Mouse (Mus musculus): ENCODE measurements around the gene Kbtbd4.

Gene Kbtbd4

DNA sequence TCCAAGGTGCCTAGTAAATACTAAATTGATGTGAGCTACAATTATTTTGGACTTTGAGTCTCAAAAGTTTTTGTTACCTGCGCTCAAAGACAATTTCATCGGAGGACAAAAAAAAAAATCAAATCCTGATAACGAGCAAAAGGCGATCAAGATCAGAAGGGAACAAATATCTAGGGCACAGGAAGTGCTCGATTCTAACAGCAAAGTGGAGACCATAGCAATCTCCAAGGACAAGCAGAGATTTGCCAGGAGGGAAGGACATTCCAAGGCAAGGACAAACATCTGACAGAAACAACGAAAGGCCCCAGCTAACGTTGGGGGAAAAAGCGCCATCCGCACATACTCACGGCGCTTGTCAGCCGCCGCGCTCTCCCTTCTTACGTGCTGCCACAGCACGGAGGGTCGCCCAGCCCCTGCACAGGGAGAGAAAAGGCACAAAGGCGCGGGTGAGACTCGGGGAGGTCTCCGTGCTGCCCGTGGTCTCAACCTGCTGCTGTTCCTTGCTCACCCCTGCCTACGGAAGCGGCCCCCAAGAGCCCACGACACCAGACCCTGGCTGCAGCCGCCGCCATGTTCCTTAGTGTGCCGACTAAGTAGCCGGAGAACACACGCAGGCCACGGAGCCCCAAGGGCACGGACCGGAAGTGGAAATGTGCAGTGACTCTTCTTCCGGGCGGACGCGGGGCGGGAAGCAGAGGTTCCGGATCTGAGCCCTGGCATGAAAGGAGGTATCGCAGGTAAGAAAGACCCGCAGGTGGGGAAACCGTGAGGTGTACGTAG is at the start of gene Kbtbd4, which contains the start of gene Ndufs3:
Kbtbd4 (plus strand) TSS at position 665 of the 780 bp plus-strand sequence.
Ndufs3 (minus strand) TSS at position 752 of the 780 bp plus-strand sequence.
- in situ Hi-C loops (cut with MboI; ENCODE audit: low pct_unique_long_range_greater_than_20kb in 1 of 2, low sequenced_read_pairs in 2 of 2, unreplicated experiment in 1 of 2), result no loop called here

DNA sequence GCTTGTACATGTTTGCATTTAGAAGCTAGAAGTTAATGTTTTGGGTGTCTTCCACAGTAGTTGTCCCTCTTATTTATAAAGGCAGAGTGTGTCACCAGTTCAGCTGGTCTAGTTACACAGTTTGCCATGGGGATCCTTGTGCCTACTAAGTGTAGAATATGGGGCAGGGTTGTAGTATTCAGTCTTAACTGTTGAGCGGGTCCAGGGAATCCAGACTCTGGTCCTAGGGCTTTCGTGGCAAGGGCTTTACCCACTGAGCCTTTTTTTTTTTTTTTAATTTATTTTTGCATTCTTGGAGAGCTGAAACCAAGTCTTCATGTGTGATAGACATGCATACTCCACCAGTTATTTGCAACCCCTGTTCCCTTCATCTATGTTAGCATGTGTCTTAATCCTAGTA is 43.1 kb upstream of the Kbtbd4 start:
- in situ Hi-C loops (cut with MboI; ENCODE audit: low pct_unique_long_range_greater_than_20kb in 1 of 2, low sequenced_read_pairs in 2 of 2, unreplicated experiment in 1 of 2), result no loop called here

GRCm38 (mm10) chr2:90864184-90864583 is 40.4 kb upstream of the Kbtbd4 start:
- in situ Hi-C loops (cut with MboI; ENCODE audit: low pct_unique_long_range_greater_than_20kb in 1 of 2, low sequenced_read_pairs in 2 of 2, unreplicated experiment in 1 of 2), result no loop called here

DNA sequence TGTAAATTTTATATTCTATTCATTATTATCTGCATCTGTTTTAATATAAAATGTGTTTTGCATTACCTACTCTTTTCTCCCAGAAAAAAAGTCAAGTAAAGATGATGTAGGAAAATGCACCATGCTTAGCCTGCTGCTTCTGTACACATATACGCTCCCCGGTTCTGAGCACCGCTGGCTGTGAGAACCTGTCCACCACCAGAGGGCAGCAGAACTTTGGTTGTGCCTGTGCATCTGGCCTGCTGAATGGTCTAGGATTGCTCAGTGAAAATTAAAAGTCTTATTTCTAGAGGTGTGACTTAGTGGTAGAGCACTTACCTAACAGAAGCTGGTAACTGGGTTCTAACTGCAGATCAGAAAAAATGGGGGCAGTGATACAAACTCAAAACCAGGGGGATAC is 38.0 kb upstream of the Kbtbd4 start:
- in situ Hi-C loops (cut with MboI; ENCODE audit: low pct_unique_long_range_greater_than_20kb in 1 of 2, low sequenced_read_pairs in 2 of 2, unreplicated experiment in 1 of 2), result no loop called here

DNA sequence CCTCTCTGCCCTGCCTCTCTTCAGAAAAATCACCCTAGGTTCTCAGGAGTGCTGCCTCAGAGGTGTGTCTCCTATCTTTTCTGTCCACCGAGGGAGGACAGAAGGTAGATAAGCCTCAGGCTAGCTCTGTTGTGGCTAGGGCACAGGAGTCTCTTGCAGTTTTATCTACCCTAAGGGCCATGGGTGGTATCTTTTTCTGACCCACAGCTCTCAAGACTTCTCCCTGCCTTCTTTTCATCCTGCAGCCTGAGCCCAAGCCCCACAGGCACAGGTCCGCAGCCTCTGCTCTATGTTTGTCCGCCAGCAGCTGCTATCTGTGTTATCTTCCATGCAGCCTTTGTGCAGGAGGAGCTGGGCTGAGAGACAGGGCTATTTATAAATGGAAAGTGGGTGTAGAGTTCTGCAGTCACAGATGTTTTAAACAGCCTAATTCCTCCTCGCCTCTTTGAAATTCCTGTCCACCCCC is 34.4 kb upstream of the Kbtbd4 start:
- in situ Hi-C loops (cut with MboI; ENCODE audit: low pct_unique_long_range_greater_than_20kb in 1 of 2, low sequenced_read_pairs in 2 of 2, unreplicated experiment in 1 of 2), result no loop called here

- in situ Hi-C loops (cut with MboI; ENCODE audit: low pct_unique_long_range_greater_than_20kb in 1 of 2, low sequenced_read_pairs in 2 of 2, unreplicated experiment in 1 of 2), result no loop called here
These were observed 33.2 kb upstream of the Kbtbd4 start for GRCm38 (mm10) chr2:90871180-90871961.

DNA sequence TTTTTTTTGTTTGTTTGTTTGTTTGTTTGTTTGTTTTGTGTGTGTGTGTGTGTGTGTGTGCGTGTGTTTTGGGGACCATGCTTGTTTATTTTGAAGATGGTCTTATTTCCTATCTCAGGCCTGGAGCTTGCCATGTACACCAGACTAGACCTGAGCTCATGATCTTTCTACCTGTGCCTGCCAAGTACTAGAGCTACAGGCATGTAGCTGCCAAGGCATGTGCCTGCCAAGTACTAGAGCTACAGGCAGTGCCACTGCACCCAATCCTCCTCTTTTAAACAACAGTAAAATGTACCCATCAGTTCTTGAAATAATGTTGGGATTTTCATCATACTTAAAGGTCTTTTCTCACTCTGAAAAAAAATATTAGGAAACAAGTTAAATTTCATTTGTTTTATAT is 30.5 kb upstream of the Kbtbd4 start:
- in situ Hi-C loops (cut with MboI; ENCODE audit: low pct_unique_long_range_greater_than_20kb in 1 of 2, low sequenced_read_pairs in 2 of 2, unreplicated experiment in 1 of 2), result no loop called here

DNA sequence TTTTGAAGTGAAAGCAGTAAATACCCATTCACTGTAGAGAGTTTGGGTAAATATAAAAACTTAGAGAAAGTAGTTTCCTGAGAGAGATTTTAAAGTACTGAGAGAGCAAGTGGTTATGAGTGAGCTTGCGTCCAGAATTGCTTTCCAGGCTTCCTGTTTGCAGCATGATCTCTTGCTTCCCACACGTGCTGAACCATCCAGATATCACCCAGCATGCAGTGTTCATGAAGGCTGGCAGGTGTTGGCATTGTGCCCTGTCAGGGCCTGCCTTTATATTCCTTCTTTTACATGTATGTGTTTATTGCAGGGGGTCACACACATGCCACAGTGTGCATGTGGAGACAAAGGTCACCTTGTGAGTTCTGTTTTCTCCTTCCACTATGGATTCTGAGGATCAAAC is 29.3 kb upstream of the Kbtbd4 start:
- in situ Hi-C loops (cut with MboI; ENCODE audit: low pct_unique_long_range_greater_than_20kb in 1 of 2, low sequenced_read_pairs in 2 of 2, unreplicated experiment in 1 of 2), result no loop called here

DNA sequence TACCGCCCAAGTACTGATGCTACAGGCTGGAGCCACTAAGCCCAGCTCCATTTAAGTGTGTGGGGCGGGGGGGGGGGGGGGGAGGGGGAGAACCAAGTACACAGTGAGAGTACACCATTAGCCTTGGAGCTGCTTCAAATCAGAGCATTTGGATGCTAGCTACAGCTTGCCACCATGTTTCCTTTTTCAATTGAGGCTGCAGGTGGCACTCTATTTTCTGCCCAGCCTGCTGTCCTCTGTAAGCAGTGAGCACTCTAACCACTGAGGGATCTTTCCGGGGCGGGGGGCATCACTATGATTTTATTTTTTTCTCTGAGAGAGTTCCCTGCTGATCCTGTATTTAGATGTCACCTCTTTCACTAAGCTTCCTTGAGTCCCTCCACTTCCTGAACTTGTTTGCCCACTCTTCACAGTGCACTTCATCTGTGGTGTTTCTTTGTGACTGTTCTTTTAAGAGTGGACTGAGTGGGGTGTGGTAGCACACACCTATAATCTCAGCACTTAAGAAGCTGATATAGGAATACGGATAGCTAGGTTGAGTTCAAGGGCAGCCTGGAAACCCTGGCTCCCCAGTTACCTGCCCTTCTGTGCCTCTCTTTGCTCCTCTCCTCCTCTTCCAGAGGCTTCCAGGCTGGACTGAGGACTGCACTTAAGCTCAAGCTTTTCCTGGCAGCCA is 26.8 kb upstream of the Kbtbd4 start:
- in situ Hi-C loops (cut with MboI; ENCODE audit: low pct_unique_long_range_greater_than_20kb in 1 of 2, low sequenced_read_pairs in 2 of 2, unreplicated experiment in 1 of 2), result no loop called here

DNA sequence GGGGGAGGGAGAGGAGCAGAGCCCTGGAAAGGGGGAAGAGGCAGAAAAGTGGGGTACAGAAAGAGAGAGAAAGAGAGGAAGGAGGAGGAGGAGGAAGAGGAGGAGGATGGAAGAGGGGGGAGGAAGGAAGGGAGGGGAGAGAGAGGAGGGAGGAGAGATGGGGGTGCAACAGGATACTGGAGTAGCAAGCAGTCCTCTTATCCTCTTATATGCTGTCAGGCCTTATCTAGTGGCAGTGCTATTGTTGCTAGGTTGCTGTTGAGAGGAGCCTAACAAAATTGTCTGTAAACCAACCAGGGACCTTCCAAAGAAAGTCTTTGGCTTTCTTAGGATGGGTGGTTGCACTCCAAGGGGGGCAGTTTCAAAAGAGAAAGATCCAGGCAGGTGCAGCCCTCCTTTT is 25.1 kb upstream of the Kbtbd4 start:
- in situ Hi-C loops (cut with MboI; ENCODE audit: low pct_unique_long_range_greater_than_20kb in 1 of 2, low sequenced_read_pairs in 2 of 2, unreplicated experiment in 1 of 2), result no loop called here

DNA sequence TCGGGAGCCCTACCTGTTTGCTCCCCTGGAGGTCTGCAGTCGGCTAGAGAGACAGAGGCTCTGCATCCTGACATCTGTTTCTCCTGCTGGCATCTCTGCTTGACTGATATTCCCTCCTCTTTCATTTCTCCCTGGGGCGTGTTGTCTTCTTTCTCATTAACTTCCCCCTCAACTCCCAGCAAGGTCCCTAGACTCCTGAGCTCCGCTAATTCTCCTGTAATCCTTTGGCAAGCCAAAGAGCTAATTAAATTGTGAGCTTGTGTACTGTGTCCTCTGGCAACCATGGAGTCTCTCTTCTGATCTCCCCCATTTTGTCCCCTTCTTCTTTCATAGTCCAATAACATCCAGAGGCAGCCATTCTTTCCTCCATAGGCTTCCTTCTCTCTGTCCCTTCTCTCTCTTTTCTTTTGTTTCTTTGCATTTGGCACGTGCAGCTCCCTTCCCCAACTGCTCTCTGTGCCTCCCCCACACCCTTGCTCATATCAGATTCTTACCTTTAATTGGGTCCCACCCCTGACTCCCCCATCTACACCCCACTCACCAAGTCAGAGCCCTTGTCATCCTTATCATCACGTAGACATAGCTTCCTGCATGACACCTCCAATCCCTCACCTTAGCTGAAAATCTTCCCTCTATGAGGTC is 24.3 kb upstream of the Kbtbd4 start:
- in situ Hi-C loops (cut with MboI; ENCODE audit: low pct_unique_long_range_greater_than_20kb in 1 of 2, low sequenced_read_pairs in 2 of 2, unreplicated experiment in 1 of 2), result no loop called here

- in situ Hi-C loops (cut with MboI; ENCODE audit: low pct_unique_long_range_greater_than_20kb in 1 of 2, low sequenced_read_pairs in 2 of 2, unreplicated experiment in 1 of 2), result no loop called here
These were observed 22.7 kb upstream of the Kbtbd4 start for GRCm38 (mm10) chr2:90881824-90882223.

GRCm38 (mm10) chr2:90885218-90886041 is 19.1 kb upstream of the Kbtbd4 start, which contains the start of gene C1qtnf4:
TSS of gene C1qtnf4 (plus strand) at chr2:90885860.
- in situ Hi-C loops (cut with MboI; ENCODE audit: low pct_unique_long_range_greater_than_20kb in 1 of 2, low sequenced_read_pairs in 2 of 2, unreplicated experiment in 1 of 2), result no loop called here

- in situ Hi-C loops (cut with MboI; ENCODE audit: low pct_unique_long_range_greater_than_20kb in 1 of 2, low sequenced_read_pairs in 2 of 2, unreplicated experiment in 1 of 2), result no loop called here
These were observed 18.1 kb upstream of the Kbtbd4 start for GRCm38 (mm10) chr2:90886436-90886835.

DNA sequence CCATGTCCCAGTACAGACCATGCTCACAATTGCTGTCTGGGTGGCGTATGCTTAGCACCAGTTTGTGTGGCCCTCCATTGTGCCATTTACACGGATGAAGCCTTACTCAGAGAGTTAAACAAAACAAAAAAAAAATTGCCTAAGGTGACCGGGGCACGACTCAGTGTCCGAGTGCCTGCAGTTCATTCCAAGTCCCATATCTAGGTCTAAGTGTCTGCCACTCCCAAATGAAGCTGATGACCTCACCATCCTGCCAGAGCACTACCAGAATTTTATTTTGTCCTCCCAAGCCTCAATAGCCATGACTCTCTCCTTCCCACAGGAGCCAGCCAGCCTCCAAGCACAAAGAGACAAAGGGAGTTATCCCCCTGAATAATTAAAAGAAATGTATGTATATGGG is 16.9 kb upstream of the Kbtbd4 start:
- in situ Hi-C loops (cut with MboI; ENCODE audit: low pct_unique_long_range_greater_than_20kb in 1 of 2, low sequenced_read_pairs in 2 of 2, unreplicated experiment in 1 of 2), result no loop called here

DNA sequence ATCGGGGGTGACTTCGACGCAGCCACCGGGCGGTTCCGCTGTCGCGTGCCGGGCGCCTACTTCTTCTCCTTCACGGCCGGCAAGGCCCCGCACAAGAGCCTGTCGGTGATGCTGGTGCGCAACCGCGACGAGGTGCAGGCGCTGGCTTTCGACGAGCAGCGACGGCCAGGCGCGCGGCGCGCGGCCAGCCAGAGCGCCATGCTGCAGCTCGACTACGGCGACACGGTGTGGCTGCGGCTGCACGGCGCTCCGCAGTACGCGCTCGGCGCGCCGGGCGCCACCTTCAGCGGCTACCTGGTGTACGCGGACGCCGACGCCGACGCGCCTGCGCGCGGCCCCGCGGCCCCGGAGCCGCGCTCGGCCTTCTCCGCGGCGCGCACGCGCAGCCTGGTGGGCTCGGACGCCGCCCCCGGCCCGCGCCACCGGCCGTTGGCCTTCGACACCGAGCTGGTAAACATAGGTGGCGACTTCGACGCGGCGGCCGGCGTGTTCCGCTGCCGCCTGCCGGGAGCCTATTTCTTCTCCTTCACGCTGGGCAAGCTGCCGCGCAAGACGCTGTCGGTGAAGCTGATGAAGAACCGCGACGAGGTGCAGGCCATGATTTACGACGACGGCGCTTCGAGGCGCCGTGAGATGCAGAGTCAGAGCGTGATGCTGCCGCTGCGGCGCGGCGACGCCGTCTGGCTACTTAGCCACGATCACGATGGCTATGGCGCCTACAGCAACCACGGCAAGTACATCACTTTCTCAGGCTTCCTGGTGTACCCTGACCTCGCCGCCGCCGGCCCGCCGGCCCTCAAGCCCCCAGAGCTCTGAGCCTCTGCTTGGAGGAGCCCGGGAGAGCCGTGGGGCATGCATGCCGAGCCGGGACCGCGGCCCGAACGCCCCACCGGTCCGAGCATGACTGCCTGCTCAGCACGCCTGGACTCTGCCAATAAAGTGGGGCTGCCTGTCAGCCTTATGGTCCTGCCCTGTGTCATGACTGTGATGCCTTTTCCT is 14.7 kb upstream of the Kbtbd4 start:
- in situ Hi-C loops (cut with MboI; ENCODE audit: low pct_unique_long_range_greater_than_20kb in 1 of 2, low sequenced_read_pairs in 2 of 2, unreplicated experiment in 1 of 2), result no loop called here
